Comparison of ENCODE assay signal across 18 mouse cellular contexts in the genomic region with DNA sequence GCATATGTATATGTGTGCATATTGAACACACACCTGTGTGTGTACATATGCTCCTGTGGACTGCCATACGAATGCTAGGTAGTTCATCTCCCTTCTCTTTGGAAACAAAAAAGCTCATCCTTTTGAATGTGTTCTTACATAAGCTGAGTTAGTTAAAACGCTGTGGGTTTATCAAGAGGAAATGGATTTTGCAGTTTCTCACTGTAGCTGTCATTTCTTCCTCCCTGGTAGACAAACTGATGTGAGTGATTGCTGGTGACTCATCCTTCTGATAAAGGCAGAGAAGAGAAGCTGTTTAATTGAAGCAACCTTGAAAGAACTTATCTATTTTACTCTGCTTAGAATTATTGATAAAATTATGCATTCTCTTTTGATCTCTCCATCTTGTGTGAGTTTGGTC.
"Had no signal": no experiment of that assay in that cellular context is flagged by ENCODE, and none has a peak within 500 bp of the region (broad histone marks: within the 10 kb centered on the region; RNA-seq: fewer than 3 reads in every experiment).

No protein-coding gene starts in this region.

- H3K4me3 ChIP-seq: midbrain, embryonic 10.5 days; midbrain, embryonic 12.5 days; myocyte; neural tube, embryonic 13.5 days; neural tube, embryonic 15.5 days; stomach, embryonic 15.5 days had no signal

- H3K27me3 ChIP-seq: midbrain, embryonic 12.5 days; neural tube, embryonic 13.5 days; neural tube, embryonic 15.5 days; stomach, embryonic 15.5 days had no signal

- H3K36me3 ChIP-seq: midbrain, embryonic 10.5 days; midbrain, embryonic 12.5 days; neural tube, embryonic 13.5 days; neural tube, embryonic 15.5 days; stomach, embryonic 15.5 days had no signal

- H3K4me2 ChIP-seq: lung, embryonic 14.5 days; midbrain, embryonic 12.5 days; neural tube, embryonic 13.5 days; neural tube, embryonic 15.5 days; stomach, embryonic 15.5 days had no signal

- H3K9ac ChIP-seq: lung, embryonic 14.5 days; midbrain, embryonic 12.5 days; neural tube, embryonic 13.5 days; neural tube, embryonic 15.5 days; stomach, embryonic 15.5 days had no signal

- DNase-seq: lung, adult 18-20 months; lung, embryonic 14.5 days; lung, postnatal 10 days; lung, postnatal 4 days; right cerebral cortex, adult 18-20 months; right cerebral cortex, postnatal 25 days; right cerebral cortex, postnatal 4 days; spleen, adult 18-20 months; thymus, adult 18-20 months; thymus, postnatal 14 days; thymus, postnatal 36 days had no signal

- H3K27ac ChIP-seq: midbrain, embryonic 10.5 days; midbrain, embryonic 12.5 days; neural tube, embryonic 13.5 days; neural tube, embryonic 15.5 days; stomach, embryonic 15.5 days; stomach, postnatal 0 days had no signal

- H3K4me1 ChIP-seq: midbrain, embryonic 10.5 days; midbrain, embryonic 12.5 days; neural tube, embryonic 13.5 days; neural tube, embryonic 15.5 days; stomach, embryonic 15.5 days had no signal

- H3K9me3 ChIP-seq: midbrain, embryonic 10.5 days; midbrain, embryonic 12.5 days; neural tube, embryonic 13.5 days; neural tube, embryonic 15.5 days; stomach, embryonic 15.5 days had no signal
